Mouse (Mus musculus): Measurements from ENCODE around the gene 4930432M17Rik.

DNA sequence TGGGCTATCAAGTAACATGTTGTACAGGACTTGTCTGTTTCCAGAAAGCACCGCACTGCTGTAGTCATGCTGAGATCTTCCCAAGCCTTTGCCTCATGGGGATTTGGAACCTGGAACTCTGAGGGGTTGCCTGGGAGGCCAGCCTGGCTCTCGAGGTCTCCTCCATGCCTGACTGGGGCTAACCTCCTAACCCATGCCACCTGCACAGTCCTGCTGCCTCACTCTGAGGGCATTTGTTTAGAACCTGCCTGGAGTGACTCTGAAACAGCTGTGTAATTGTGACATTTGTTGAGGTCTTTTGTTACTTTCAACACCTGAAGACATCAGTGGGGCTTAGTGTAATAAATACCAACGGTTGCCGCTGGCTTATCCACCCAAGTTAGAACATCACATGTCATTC, 41.7 kb downstream of the 4930432M17Rik start:
- no peak for TF ChIP-seq POLR2A (IDR thresholded peaks at IDR 0.05; ENCODE audit: insufficient read length, low read depth)
- TF ChIP-seq POLR2AphosphoS2 (IDR thresholded peaks at IDR 0.05; ENCODE audit: insufficient read length, low read depth) = no peak
- TF ChIP-seq E2F4 (IDR thresholded peaks at IDR 0.05; ENCODE audit: insufficient read depth) = no peak
